Mouse (Mus musculus) CH12.LX (cell line): ENCODE results near the gene Trmt10b. TPM values are rescaled to one million over a fixed set of nuclear protein-coding genes. Genes with fewer than 3 reads are reported as not detected.

ENCODE experiments used
- DNase-seq: peaks from one replicate; pipeline ENCODE4 v3.0.0-alpha.2; 2013; ENCODE audit errors: extremely low read depth
- H3K27ac ChIP-seq: 2 replicates; pipeline ENCODE4 v1.5.1; 2012; ENCODE audit warnings: low read depth, mild to moderate bottlenecking, control low read depth, moderate library complexity; ENCODE audit not compliant: insufficient read depth
- H3K27me3 ChIP-seq: replicated peaks from 2 replicates; pipeline ENCODE3; 2012; ENCODE audit warnings: inconsistent platforms
- H3K36me3 ChIP-seq, 2 experiments: replicated peaks in 1 of 2; 2 replicates each; pipeline versions ENCODE3 to v1.6.1; 2012; ENCODE audit warnings: inconsistent platforms in 1 of 2, low read length in 1 of 2, mild to moderate bottlenecking in 1 of 2, mixed read lengths in 1 of 2, moderate library complexity in 1 of 2; ENCODE audit not compliant: control insufficient read depth in 1 of 2, insufficient read depth in 1 of 2
- H3K4me1 ChIP-seq, 2 experiments: 2 replicates each; pipeline ENCODE4 v1.6.1; 2012; ENCODE audit warnings: inconsistent platforms in 1 of 2, moderate library complexity in 1 of 2; ENCODE audit not compliant: insufficient read depth in 2 of 2, control insufficient read depth in 1 of 2
- H3K4me2 ChIP-seq: 2 replicates; pipeline ENCODE4 v1.6.1; 2012; ENCODE audit warnings: low read depth, mild to moderate bottlenecking, control low read depth; ENCODE audit not compliant: poor library complexity, insufficient read depth, severe bottlenecking
- H3K4me3 ChIP-seq, 3 experiments: fragments of 150-350 bp in 1 of 3; sonication (generic) in 1 of 3; replicated peaks in 1 of 3; 2 replicates each; pipeline versions ENCODE3 to v1.5.1; 2011 to 2012; ENCODE audit warnings: low read depth in 2 of 3, low read length in 2 of 3, mild to moderate bottlenecking in 2 of 3, moderate library complexity in 2 of 3, control low read depth in 1 of 3, improper control_type of control experiment in 1 of 3, inconsistent platforms in 1 of 3, mixed read lengths in 1 of 3; ENCODE audit not compliant: poor library complexity in 1 of 3
- H3K79me2 ChIP-seq: replicated peaks from 2 replicates; pipeline ENCODE4 v1.6.1; 2012; ENCODE audit warnings: mild to moderate bottlenecking, moderate library complexity; ENCODE audit not compliant: control insufficient read depth, poor library complexity, insufficient read depth, severe bottlenecking; ENCODE audit errors: extremely low read depth
- H3K9ac ChIP-seq: 2 replicates; pipeline ENCODE4 v1.6.1; 2012; ENCODE audit warnings: low read depth, mild to moderate bottlenecking, control low read depth, moderate library complexity; ENCODE audit not compliant: insufficient read depth
- H3K9me3 ChIP-seq: replicated peaks from 2 replicates; pipeline ENCODE3; 2012; ENCODE audit warnings: low read length, inconsistent platforms, mixed read lengths
- BHLHE40 ChIP-seq: IDR thresholded peaks from 2 replicates; pipeline ENCODE4 v1.6.1; 2011; ENCODE audit warnings: mild to moderate bottlenecking, low read depth, low read length, improper control_type of control experiment
- CHD1 ChIP-seq: IDR thresholded peaks from 2 replicates; pipeline ENCODE4 v1.6.1; 2012; ENCODE audit warnings: low read depth, low read length, improper control_type of control experiment, inconsistent platforms
- CHD2 ChIP-seq: IDR thresholded peaks from 2 replicates; pipeline ENCODE4 v1.6.1; 2011; ENCODE audit warnings: low read length, improper control_type of control experiment
- E2F4 ChIP-seq: IDR thresholded peaks from 2 replicates; pipeline ENCODE4 v1.6.1; 2011; ENCODE audit warnings: low read depth, low read length, improper control_type of control experiment; ENCODE audit not compliant: insufficient replicate concordance
- ELF1 ChIP-seq: IDR thresholded peaks from 2 replicates; pipeline ENCODE4 v1.6.1; 2014; ENCODE audit warnings: low read depth, mild to moderate bottlenecking, inconsistent platforms, low read length, improper control_type of control experiment
- GABPA ChIP-seq: IDR thresholded peaks from 2 replicates; pipeline ENCODE4 v1.6.1; 2012; ENCODE audit warnings: low read depth, low read length, improper control_type of control experiment, inconsistent platforms; ENCODE audit not compliant: insufficient replicate concordance
- HCFC1 ChIP-seq: IDR thresholded peaks from 2 replicates; pipeline ENCODE4 v1.6.1; 2012; ENCODE audit warnings: low read depth, mild to moderate bottlenecking, inconsistent platforms, low read length, improper control_type of control experiment
- IRF4 ChIP-seq: IDR thresholded peaks from 2 replicates; pipeline ENCODE4 v1.6.1; 2014; ENCODE audit warnings: low read depth, mild to moderate bottlenecking, inconsistent platforms, low read length, improper control_type of control experiment
- JUN ChIP-seq: IDR thresholded peaks from 2 replicates; pipeline ENCODE4 v1.6.1; 2011; ENCODE audit warnings: low read depth, mild to moderate bottlenecking, low read length, improper control_type of control experiment, moderate library complexity; ENCODE audit not compliant: insufficient read depth
- KAT2A ChIP-seq: IDR thresholded peaks from 2 replicates; pipeline ENCODE4 v1.6.1; 2012; ENCODE audit warnings: low read length, improper control_type of control experiment, inconsistent platforms; ENCODE audit not compliant: insufficient replicate concordance
- MAFK ChIP-seq: IDR thresholded peaks from 2 replicates; pipeline ENCODE4 v1.6.1; 2011; ENCODE audit warnings: low read length, improper control_type of control experiment; ENCODE audit not compliant: insufficient replicate concordance
- MAZ ChIP-seq: IDR thresholded peaks from 2 replicates; pipeline ENCODE4 v1.6.1; 2012; ENCODE audit warnings: low read depth, mild to moderate bottlenecking, inconsistent platforms, low read length, improper control_type of control experiment, moderate library complexity
- MEF2A ChIP-seq: IDR thresholded peaks from 2 replicates; pipeline ENCODE4 v1.6.1; 2014; ENCODE audit warnings: low read depth, mild to moderate bottlenecking, inconsistent platforms, low read length, improper control_type of control experiment, borderline replicate concordance
- MXI1 ChIP-seq: IDR thresholded peaks from 2 replicates; pipeline ENCODE4 v1.6.1; 2011; ENCODE audit warnings: mild to moderate bottlenecking, low read depth, low read length, improper control_type of control experiment
- MYC ChIP-seq: IDR thresholded peaks from 2 replicates; pipeline ENCODE4 v1.6.1; 2011; ENCODE audit warnings: low read depth, mild to moderate bottlenecking, improper control_type of control experiment, low read length
- NELFE ChIP-seq: IDR thresholded peaks from 2 replicates; pipeline ENCODE4 v1.6.1; 2011; ENCODE audit warnings: low read depth, low read length, improper control_type of control experiment
- PAX5 ChIP-seq: IDR thresholded peaks from 2 replicates; pipeline ENCODE4 v1.6.1; 2012; ENCODE audit warnings: low read length, inconsistent platforms, mixed read lengths
- POLR2A ChIP-seq: IDR thresholded peaks from 2 replicates; pipeline ENCODE4 v1.6.1; 2011; ENCODE audit warnings: low read depth, mild to moderate bottlenecking, improper control_type of control experiment, low read length
- RAD21 ChIP-seq: IDR thresholded peaks from 2 replicates; pipeline ENCODE4 v1.6.1; 2011; ENCODE audit warnings: low read depth, mild to moderate bottlenecking, low read length, improper control_type of control experiment, moderate library complexity
- RCOR1 ChIP-seq: conservative IDR thresholded peaks from 2 replicates; pipeline ENCODE4 v1.6.1; 2012; ENCODE audit warnings: low read depth, mild to moderate bottlenecking, inconsistent platforms, low read length, improper control_type of control experiment
- SIN3A ChIP-seq: IDR thresholded peaks from 2 replicates; pipeline ENCODE4 v1.6.1; 2012; ENCODE audit warnings: low read length, improper control_type of control experiment, inconsistent platforms
- TBP ChIP-seq: conservative IDR thresholded peaks from 2 replicates; pipeline ENCODE4 v1.6.1; 2011; ENCODE audit warnings: low read depth, low read length, improper control_type of control experiment
- UBTF ChIP-seq: IDR thresholded peaks from 2 replicates; pipeline ENCODE4 v1.6.1; 2012; ENCODE audit warnings: low read depth, mild to moderate bottlenecking, inconsistent platforms, low read length, improper control_type of control experiment, moderate library complexity
- USF1 ChIP-seq: IDR thresholded peaks from 2 replicates; pipeline ENCODE4 v1.6.1; 2014; ENCODE audit warnings: low read depth, mild to moderate bottlenecking, inconsistent platforms, low read length, improper control_type of control experiment
- ZKSCAN1 ChIP-seq: IDR thresholded peaks from 2 replicates; pipeline ENCODE4 v1.6.1; 2012; ENCODE audit warnings: low read depth, inconsistent platforms, low read length, improper control_type of control experiment, borderline replicate concordance
- dilution Hi-C: fragments of 300-500 bp; cut with MboI; formaldehyde crosslinking; loops from 2 replicates; pipeline ENCODE4 v1.14.3; 2020; ENCODE audit warnings: low sequenced_read_pairs; ENCODE audit not compliant: extremely low pct_unique_long_range_greater_than_20kb, extremely low pct_ligation_motif_present
- in situ Hi-C: fragments of 300-500 bp; cut with MboI; formaldehyde crosslinking; loops from 3 replicates; pipeline ENCODE4 v1.14.3; 2019; ENCODE audit warnings: low sequenced_read_pairs, low pct_ligation_motif_present, low pct_unique_long_range_greater_than_20kb, mixed read lengths
- polyA plus RNA-seq: library from polyadenylated mRNA; unstranded; fragments of >175 nt; gene quantifications from 2 replicates; pipeline ENCODE4 v1.2.1, GENCODE M21; 2012; ENCODE audit warnings: low read depth; ENCODE audit not compliant: insufficient read length
- total RNA-seq, 2 experiments: library from RNA; depleted of rRNA; stranded (reverse); fragments of 300-350 nt in 1 of 2; fragments of >200 nt in 1 of 2; gene quantifications; 2 replicates each; pipeline ENCODE4 v1.2.3; 2012 to 2014

Gene Trmt10b
- total RNA-seq (2012; rRNA removed) (6.2 and 7.6 TPM in 2 replicates), total RNA-seq (2014; rRNA removed) (9.5 and 11.5 TPM in 2 replicates), polyA plus RNA-seq (13.4 and 20.5 TPM in 2 replicates)

GRCm38 (mm10) chr4:45296662-45297564, at the start of gene Trmt10b:
TSS of gene Trmt10b (plus strand) at chr4:45297127.
- in situ Hi-C loops (loop anchor here (25.0 kb wide), 1 partner anchor 490 kb away; the partner anchor contains the start of gene Aldh1b1), dilution Hi-C loops (no loop called here)
- peak; percentile 73; the same call in 1 of the 2 replicates for TF ChIP-seq GABPA
- TF ChIP-seq POLR2A = peak; percentile 58
- no peak for TF ChIP-seq PAX5
- TF ChIP-seq HCFC1 = peak; percentile 99
- TF ChIP-seq MXI1 = 0 out of 2 replicates have a peak, but pooled peaks have one; percentile 42
- peak; percentile 96; the same call in 1 of the 2 replicates for TF ChIP-seq KAT2A
- 0 out of 2 replicates have a peak, but pooled peaks have one; percentile 21 for TF ChIP-seq MYC
- 0 out of 2 replicates have a peak, but pooled peaks have one; percentile 23 for TF ChIP-seq RCOR1
- TF ChIP-seq JUN = no peak
- no peak for TF ChIP-seq E2F4
- TF ChIP-seq CHD2 = 0 out of 2 replicates have a peak, but pooled peaks have one; percentile 25
- TF ChIP-seq ELF1 = peak; percentile 96
- no peak for TF ChIP-seq ZKSCAN1
- TF ChIP-seq TBP = peak; percentile 71; the same call in 1 of the 2 replicates
- TF ChIP-seq SIN3A = peak; percentile 67
- TF ChIP-seq NELFE = 0 out of 2 replicates have a peak, but pooled peaks have one; percentile 45
- no peak for TF ChIP-seq MAFK

GRCm38 (mm10) chr4:45251265-45251664, 45.7 kb upstream of the Trmt10b start:
- dilution Hi-C loops (no loop called here), in situ Hi-C loops (no loop called here)
- H3K27ac ChIP-seq = no peak overlapping the region
- DNase-seq = no peak
- no peaks in the 10 kb centered on the region for H3K9me3 ChIP-seq
- H3K9ac ChIP-seq = no peak overlapping the region
- H3K27me3 ChIP-seq = no peaks in the 10 kb centered on the region
- H3K4me1 ChIP-seq = peaks cover 0 to 8% of the 10 kb centered on the region in 2 experiments; a peak in 2 of 4 replicates
- H3K79me2 ChIP-seq = no peaks in the 10 kb centered on the region
- H3K36me3 ChIP-seq = no peaks in the 10 kb centered on the region
- H3K4me2 ChIP-seq = no peak overlapping the region
- no peak for TF ChIP-seq RCOR1
- TF ChIP-seq MAZ = no peak
- TF ChIP-seq BHLHE40 = no peak
- no peak for TF ChIP-seq E2F4
- TF ChIP-seq MEF2A = no peak
- TF ChIP-seq IRF4 = no peak
- no peak for TF ChIP-seq RAD21
- TF ChIP-seq SIN3A = no peak
- no peak for TF ChIP-seq CHD1
- no peak for TF ChIP-seq USF1
- TF ChIP-seq UBTF = no peak
- TF ChIP-seq NELFE = no peak
- TF ChIP-seq PAX5 = no peak
- no peak overlapping the region for H3K4me3 ChIP-seq

More at GRCm38 (mm10) chr4:45296662-45297564, at the start of gene Trmt10b:
- no peaks in the 10 kb centered on the region; the same call in 1 of the 2 replicates for H3K79me2 ChIP-seq
- H3K4me1 ChIP-seq = peaks cover 0 to 11% of the 10 kb centered on the region in 2 experiments; a peak in 2 of 4 replicates
- no peaks in the 10 kb centered on the region for H3K9me3 ChIP-seq
- peak; percentile 85 for DNase-seq
- peaks cover 4 to 20% of the 10 kb centered on the region in 2 experiments for H3K36me3 ChIP-seq
- H3K27ac ChIP-seq = no peak within 1 kb of the TSS
- H3K27me3 ChIP-seq = no peaks in the 10 kb centered on the region
- peak within 1 kb of the TSS; percentile 90 to 97 (median 95) for H3K4me3 ChIP-seq
- peak within 1 kb of the TSS; percentile 94 for H3K4me2 ChIP-seq
- peak within 1 kb of the TSS; percentile 47 for H3K9ac ChIP-seq
